Mouse (Mus musculus): Measurements from ENCODE around the gene Umodl1. TPM values are rescaled to one million over a fixed set of nuclear protein-coding genes. Genes with fewer than 3 reads are reported as not detected.

The Umodl1 gene
- total and polyA plus RNA-seq, 3 experiments, result not detected

GRCm38 (mm10) chr17:31000897-31001296, 46.5 kb downstream of the Umodl1 start:
- no peaks in the 10 kb centered on the region for H3K4me1 ChIP-seq (ENCODE audit: control insufficient read depth in 1 of 2, insufficient read depth in 2 of 2, low read length in 2 of 2)
- H3K4me3 ChIP-seq (ENCODE audit: control insufficient read depth in 1 of 2, insufficient read depth in 1 of 2, low read depth in 2 of 2, low read length in 2 of 2), result no peak overlapping the region
- no peaks in the 10 kb centered on the region for H3K36me3 ChIP-seq (ENCODE audit: control insufficient read depth in 1 of 2, insufficient read depth in 2 of 2, low read length in 2 of 2)
- H3K9me3 ChIP-seq (replicated peaks; ENCODE audit: insufficient read depth, low read length), result no peaks in the 10 kb centered on the region
- TF ChIP-seq POLR2AphosphoS2 (IDR thresholded peaks at IDR 0.05; ENCODE audit: low read length), result no peak
- no peak for TF ChIP-seq ZNF384 (IDR thresholded peaks at IDR 0.05; ENCODE audit: low read depth, low read length)
- TF ChIP-seq NELFE (IDR thresholded peaks at IDR 0.05; ENCODE audit: low read depth, low read length), result no peak
- no peak for TF ChIP-seq KAT2A (conservative IDR thresholded peaks at IDR 0.05; ENCODE audit: low read depth, low read length)
- no peak for TF ChIP-seq SMC3 (IDR thresholded peaks at IDR 0.05; ENCODE audit: low read depth, low read length)
- TF ChIP-seq UBTF (IDR thresholded peaks at IDR 0.05; ENCODE audit: borderline replicate concordance, insufficient read depth, low read depth, low read length), result no peak
- no peak for TF ChIP-seq TBP (IDR thresholded peaks at IDR 0.05; ENCODE audit: low read depth, low read length)
- no peak for TF ChIP-seq USF2 (IDR thresholded peaks at IDR 0.05; ENCODE audit: borderline replicate concordance in 1 of 2, insufficient read depth in 1 of 2, low read depth in 1 of 2, low read length in 2 of 2)
- TF ChIP-seq ZKSCAN1 (IDR thresholded peaks at IDR 0.05; ENCODE audit: low read depth, low read length), result no peak
- no peak for TF ChIP-seq CHD2 (IDR thresholded peaks at IDR 0.05; ENCODE audit: low read length)
- no peak for TF ChIP-seq TAL1 (IDR thresholded peaks at IDR 0.05; ENCODE audit: low read length)
- no peak for TF ChIP-seq ELF1 (IDR thresholded peaks at IDR 0.05; ENCODE audit: low read depth, low read length)
- no peak for TF ChIP-seq ZC3H11A (IDR thresholded peaks at IDR 0.05; ENCODE audit: low read depth, low read length)
- TF ChIP-seq GABPA (IDR thresholded peaks at IDR 0.05; ENCODE audit: low read depth, low read length), result no peak
- no peak for TF ChIP-seq MAX (IDR thresholded peaks at IDR 0.05; ENCODE audit: low read length)
- no peak for TF ChIP-seq JUND (IDR thresholded peaks at IDR 0.05; ENCODE audit: low read depth, low read length)
- TF ChIP-seq MAFK (IDR thresholded peaks at IDR 0.05; ENCODE audit: borderline replicate concordance, low read depth, low read length), result no peak
- no peak for TF ChIP-seq USF1 (IDR thresholded peaks at IDR 0.05; ENCODE audit: low read depth, low read length)
- H3K27ac ChIP-seq (ENCODE audit: control insufficient read depth, low read depth, low read length), result no peak overlapping the region
- no peaks in the 10 kb centered on the region for H3K79me2 ChIP-seq (ENCODE audit: control insufficient read depth, insufficient read depth, low read length, poor library complexity)
- H3K27me3 ChIP-seq (ENCODE audit: control insufficient read depth in 1 of 2, insufficient read depth in 2 of 2, low read length in 2 of 2), result no peaks in the 10 kb centered on the region; a peak in 1 of 4 replicates
- DNase-seq (ENCODE audit: low read depth, low spot score), result no peak
- H3K9ac ChIP-seq (ENCODE audit: control insufficient read depth, low read depth, low read length, poor library complexity, severe bottlenecking), result no peak overlapping the region

DNA sequence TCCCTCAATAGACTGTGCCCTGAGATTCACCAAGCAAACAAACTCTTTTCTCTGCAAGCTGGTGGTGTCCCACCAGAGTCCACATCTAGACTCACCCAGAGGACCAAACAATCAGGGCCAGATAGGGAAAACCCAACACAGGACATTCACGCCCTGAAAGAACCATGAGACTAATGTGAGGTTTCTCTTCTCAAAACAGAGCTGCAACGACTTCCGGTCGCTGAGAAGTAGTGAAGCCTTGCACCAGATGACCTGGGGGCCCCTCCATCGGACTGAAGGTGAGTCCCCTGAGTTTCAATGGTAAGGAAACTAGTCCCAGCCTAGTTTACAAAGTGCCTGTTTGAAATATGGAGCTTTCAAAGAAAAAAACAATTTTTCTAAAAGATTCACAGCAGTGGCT, 48.2 kb downstream of the Umodl1 start:
- TF ChIP-seq ZC3H11A (IDR thresholded peaks at IDR 0.05; ENCODE audit: low read depth, low read length) (no peak), E2F4 (IDR thresholded peaks at IDR 0.05; ENCODE audit: borderline replicate concordance, low read depth, low read length) (no peak), EP300 (IDR thresholded peaks at IDR 0.05; ENCODE audit: low read depth in 1 of 2, low read length in 2 of 2) (no peak), ZKSCAN1 (IDR thresholded peaks at IDR 0.05; ENCODE audit: low read depth, low read length) (no peak), USF2 (IDR thresholded peaks at IDR 0.05; ENCODE audit: borderline replicate concordance in 1 of 2, insufficient read depth in 1 of 2, low read depth in 1 of 2, low read length in 2 of 2) (no peak), MXI1 (IDR thresholded peaks at IDR 0.05; ENCODE audit: low read depth, low read length) (no peak), GATA1 (IDR thresholded peaks at IDR 0.05; ENCODE audit: low read depth, low read length) (no peak), NRF1 (IDR thresholded peaks at IDR 0.05; ENCODE audit: insufficient read depth, low read depth, low read length, poor library complexity, severe bottlenecking) (no peak), ZMIZ1 (IDR thresholded peaks at IDR 0.05; ENCODE audit: low read depth, low read length) (no peak), SIN3A (IDR thresholded peaks at IDR 0.05; ENCODE audit: low read length) (no peak), KAT2A (conservative IDR thresholded peaks at IDR 0.05; ENCODE audit: low read depth, low read length) (no peak)
- Histone ChIP-seq H3K9me3 (replicated peaks; ENCODE audit: insufficient read depth, low read length) (no peaks in the 10 kb centered on the region), H3K27ac (ENCODE audit: control insufficient read depth, low read depth, low read length) (no peak overlapping the region)

More for the DNA sequence above, 48.2 kb downstream of the Umodl1 start:
- Histone ChIP-seq H3K4me3 (ENCODE audit: control insufficient read depth in 1 of 2, insufficient read depth in 1 of 2, low read depth in 2 of 2, low read length in 2 of 2) (no peak overlapping the region), H3K4me1 (ENCODE audit: control insufficient read depth in 1 of 2, insufficient read depth in 2 of 2, low read length in 2 of 2) (no peaks in the 10 kb centered on the region), H3K79me2 (ENCODE audit: control insufficient read depth, insufficient read depth, low read length, poor library complexity) (no peaks in the 10 kb centered on the region), H3K9ac (ENCODE audit: control insufficient read depth, low read depth, low read length, poor library complexity, severe bottlenecking) (no peak overlapping the region), H3K27me3 (ENCODE audit: control insufficient read depth in 1 of 2, insufficient read depth in 2 of 2, low read length in 2 of 2) (no peaks in the 10 kb centered on the region; a peak in 1 of 4 replicates), H3K36me3 (ENCODE audit: control insufficient read depth in 1 of 2, insufficient read depth in 2 of 2, low read length in 2 of 2) (no peaks in the 10 kb centered on the region)
- no peak for DNase-seq (ENCODE audit: low read depth, low spot score)

Data from MEL (cell line).